Mouse (Mus musculus): ENCODE results near the gene Epha4. TPM values are rescaled to one million over a fixed set of nuclear protein-coding genes. Genes with fewer than 3 reads are reported as not detected.

Epha4 gene
- total RNA-seq, 2 experiments from 2014 or later: under 0.01 TPM; not detected in 1

DNA sequence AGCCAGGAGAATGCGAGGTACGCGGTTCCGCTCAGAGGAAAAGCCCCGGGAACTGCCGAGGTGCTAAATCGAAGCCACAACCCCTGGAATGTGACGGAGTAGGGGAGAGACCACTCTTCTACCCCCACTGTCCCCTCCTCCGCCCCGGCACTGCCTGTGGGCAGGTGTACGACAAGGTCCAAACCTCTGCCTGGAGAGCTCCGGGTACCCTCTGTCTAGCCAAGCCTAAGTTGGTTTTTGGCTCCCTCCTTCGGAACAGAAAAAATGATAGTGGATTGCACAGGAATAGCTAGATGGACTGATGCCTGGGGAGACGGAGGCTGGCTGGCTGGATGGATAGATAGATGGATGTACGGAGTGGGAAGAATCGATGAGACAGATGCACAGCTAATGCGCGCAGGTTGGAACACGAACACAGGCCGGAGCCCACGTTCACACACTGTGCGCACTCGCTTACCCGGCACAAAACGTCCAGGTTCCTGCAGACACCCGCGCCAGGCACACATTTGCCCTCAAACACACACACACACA is 1.4 kb downstream of the Epha4 start:
- no peak for ATAC-seq (replicated peaks; ENCODE audit: low FRiP score, poor library complexity, severe bottlenecking)

DNA sequence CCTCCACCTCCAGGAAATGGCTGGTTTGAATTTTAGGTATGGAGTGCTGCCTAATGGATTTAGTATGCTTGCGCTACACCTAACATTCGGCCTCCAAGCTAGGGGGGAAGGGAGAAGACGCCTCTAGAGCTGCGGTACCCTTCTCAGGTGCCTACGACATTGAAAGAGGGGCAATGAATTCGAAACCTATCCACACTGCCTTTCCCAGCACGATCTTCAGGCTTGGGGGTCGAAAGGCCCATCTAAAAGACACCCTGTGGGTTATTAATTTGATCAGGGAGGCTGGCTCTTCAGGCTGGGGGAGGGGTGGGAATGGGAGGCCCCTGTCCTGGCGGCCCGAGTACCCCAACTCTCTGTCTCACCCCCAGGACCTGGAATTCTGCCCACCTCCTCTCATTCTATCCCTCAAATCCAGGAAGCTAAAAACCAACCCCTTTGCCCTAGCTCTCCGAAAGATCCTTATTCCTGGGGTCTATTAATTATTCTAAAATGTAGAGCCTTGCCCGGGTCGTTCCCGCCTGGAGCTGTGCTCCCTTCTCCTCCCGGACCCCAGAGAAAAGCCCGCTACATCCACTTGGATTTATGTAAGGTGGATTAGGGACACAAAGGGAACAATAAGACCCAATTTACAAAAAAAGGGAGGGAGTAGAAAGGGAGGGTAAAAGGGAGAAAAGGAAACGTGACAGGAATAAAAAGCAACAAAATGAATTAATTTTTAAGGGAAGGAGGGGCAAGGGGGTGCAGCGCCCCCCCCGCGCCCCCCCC is 2.3 kb downstream of the Epha4 start:
- ATAC-seq (replicated peaks; ENCODE audit: low FRiP score, poor library complexity, severe bottlenecking): no peak

DNA sequence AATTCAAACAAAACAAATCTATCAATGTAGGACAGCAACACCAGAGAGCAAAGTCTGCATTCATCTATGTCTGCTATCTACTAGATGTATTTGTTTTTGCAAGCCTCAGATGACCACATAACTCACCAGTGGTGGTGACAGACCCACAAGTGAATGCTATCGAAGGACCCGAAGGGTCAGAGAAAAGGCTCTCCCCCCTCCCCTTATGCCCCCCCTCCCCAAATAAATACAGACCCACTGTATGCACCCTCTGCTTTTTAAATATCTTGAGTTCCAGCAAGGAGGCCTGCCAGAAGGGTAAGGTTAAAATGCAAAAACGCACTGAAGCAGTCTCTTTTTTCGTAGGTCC is 2.9 kb downstream of the Epha4 start:
- ATAC-seq (replicated peaks; ENCODE audit: low FRiP score, poor library complexity, severe bottlenecking): no peak

DNA sequence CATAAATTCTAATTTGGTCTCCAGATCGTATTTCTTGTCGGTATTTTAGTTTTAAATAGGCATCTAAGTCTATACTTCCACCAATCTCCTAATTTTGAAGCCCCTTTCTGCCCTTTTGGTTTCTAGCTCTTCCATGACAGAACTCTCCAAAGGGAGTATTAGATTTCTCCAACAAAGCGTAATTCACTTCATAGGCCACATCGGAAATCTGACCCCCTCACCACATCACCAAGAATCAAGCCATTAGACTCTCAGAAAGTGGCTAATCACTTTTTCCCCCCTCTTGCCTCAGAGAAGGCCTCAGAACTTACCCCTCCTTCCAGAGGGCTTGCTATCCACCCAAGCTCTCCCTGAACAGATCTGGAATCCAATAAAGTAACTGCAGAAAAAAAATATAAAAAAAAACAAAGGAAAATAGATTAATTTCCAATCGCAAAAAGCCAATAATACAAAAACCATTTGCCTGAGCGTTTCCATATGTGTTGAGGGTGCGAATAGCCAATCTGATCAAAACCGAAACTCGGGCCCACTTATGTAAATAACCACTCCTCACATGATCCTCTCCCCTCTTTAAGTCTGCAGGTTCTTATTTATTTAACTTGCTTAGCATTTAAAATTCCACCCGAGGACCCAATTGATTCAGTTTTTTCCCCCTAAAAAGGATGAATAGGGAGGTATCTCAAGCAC is 3.4 kb downstream of the Epha4 start:
- no peak for ATAC-seq (replicated peaks; ENCODE audit: low FRiP score, poor library complexity, severe bottlenecking)

DNA sequence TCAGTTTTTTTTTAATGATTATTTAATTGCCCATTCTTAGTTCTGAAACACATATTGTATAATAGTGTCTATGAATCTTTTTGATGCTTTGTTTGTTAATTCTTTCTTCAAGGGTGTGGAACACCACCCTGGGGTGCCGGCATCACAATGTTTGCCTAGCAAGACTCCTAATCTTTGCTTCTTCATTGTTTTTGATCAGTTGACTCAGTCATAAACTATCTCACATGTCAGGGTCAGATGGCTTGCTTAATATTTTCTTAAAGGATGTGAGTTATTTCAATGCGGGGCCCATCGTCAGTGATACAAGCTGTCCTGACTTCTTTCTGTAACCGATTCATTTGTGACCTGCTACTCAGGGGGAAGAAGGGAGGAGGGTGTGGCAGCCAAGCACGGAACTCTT is 4.3 kb downstream of the Epha4 start:
- ATAC-seq (replicated peaks; ENCODE audit: low FRiP score, poor library complexity, severe bottlenecking): no peak

DNA sequence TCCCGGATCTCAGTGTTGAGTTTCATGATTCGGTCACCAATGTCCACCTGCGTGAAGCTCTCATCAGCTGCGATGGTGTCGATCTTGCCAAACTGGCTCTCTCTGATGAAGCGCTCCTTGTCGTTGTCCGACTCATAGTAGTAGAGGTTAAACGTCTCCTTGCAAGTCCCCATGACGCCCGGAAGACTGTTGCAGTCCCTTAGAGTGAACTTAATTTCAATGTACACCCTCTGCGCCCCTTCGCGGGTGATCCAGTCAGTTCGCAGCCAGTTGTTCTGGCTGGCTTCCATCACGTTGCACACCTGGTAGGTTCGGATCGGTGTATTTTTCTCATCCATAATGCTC is 8.1 kb downstream of the Epha4 start:
- ATAC-seq (replicated peaks; ENCODE audit: low FRiP score, poor library complexity, severe bottlenecking): no peak

DNA sequence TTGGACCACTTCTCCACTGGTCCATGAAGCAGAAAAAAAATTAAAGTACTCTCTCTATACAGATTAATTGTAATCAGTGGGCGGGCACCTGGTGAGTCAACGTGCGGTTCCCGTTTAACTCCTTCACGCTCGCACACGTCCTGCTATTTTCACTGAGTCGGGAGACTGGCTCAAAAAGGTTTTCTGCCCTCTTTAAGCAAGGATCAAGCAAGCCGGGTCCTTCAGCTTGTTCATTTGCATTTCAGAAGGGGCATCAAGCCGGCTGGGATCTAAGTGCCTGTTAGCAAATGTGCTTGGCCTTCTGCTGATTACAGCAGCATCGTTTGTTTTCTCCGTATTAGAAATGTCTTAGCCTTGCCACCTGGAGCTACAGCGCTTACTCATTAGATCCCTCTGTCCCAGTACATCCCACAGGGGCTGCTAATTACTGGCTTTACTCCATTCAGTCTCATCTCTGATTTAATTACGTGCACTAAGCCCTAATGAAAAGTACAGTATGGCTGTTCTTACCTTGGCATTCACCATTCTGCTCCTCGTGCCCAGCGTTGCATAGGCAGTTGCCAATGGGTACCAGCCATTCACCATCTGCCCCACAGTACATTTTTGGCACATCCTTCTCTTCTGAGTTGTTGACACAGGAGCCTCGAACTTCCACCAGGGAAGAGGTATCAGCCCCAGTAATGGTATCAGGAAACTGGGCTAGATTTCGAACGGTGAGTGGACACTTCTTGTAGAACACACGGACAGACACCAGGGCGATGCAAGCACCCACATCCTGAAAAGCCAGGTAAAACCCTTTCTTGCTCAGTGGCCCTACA is 8.6 kb downstream of the Epha4 start:
- no peak for ATAC-seq (replicated peaks; ENCODE audit: low FRiP score, poor library complexity, severe bottlenecking)

DNA sequence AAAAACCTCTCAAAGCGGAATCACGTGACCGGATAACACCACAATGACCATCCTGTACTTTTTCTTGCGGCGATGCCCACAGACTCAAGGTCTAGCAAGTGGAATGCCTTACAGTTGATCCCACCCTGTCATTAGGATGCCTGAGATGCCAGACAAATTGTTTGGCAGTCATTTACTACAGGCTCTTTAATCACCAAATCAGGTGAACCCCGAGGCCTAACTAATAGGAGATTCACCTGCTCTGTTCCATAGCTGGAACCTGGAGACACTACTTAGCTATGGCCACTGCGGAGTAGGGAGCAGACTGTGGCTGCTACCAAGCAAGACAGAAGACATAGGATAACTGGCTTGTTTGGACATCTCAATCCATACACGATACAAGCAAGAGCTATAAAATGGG is 9.6 kb downstream of the Epha4 start:
- no peak for ATAC-seq (replicated peaks; ENCODE audit: low FRiP score, poor library complexity, severe bottlenecking)

DNA sequence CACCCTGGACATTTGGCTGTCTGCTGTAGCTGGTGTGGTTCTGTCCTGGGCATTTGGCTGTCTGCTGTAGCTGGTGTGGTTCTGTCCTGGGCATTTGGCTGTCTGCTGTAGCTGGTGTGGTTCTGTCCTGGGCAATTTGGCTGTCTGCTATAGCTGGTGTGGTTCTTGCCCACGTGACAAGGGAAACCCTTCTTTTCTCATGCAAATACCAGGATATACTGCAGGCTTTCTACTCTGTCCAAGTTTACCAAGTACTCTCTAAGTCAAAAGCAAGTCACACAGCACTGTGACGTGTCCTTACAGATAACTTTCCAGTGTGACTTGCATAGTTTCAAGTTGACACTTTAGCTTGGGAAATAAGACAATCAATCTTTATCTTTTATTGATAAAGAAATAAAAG is 10.1 kb downstream of the Epha4 start:
- no peak for ATAC-seq (replicated peaks; ENCODE audit: low FRiP score, poor library complexity, severe bottlenecking)

DNA sequence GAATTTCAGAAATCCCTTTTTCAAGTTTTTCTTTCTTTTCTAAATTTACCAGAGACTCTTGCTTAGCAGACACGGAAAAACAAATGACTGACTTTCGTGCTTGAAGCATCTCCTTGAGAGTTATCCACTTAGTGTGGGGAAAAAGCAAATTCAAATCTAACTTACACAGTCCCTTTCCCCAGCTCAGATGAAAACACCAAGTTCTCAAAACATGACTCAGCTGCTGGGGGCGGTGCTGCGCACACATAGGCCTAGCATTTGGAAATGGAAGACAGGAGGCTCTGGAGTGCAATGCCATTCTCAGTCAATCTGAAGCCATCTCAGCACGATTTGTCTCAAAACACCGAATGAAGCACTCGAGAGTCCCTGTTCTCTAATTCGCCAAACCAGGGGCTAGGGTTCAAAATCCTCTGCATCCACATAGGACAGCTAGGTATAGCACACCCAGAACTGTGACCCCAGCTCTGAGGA is 11.1 kb downstream of the Epha4 start:
- ATAC-seq (replicated peaks; ENCODE audit: low FRiP score, poor library complexity, severe bottlenecking): no peak

DNA sequence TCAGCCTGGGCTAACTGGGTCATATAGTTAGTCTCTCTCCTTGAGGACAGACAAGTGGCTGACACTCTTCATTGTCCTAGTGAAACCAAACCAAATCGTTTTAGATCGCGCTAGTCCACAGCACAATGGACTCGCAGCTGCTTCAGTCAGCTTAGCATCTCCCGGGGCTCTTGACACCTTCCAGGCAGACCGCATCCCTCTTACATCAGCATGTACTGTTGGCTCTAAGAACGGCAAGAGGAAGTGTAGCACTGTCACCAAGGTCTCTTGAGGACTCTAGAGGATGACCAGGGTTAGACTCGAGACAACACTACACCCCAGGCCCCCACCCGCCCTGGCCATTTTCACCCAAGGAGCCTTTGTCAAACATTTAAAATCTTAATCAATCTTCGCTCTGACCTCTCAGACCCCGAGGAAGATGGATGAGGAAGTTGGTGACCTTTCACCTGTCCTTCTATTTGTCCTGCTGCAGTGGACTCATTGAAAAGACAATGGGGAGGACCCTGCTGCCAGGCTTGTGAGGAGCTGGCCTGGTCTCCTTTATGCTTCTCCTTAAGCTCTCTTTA is 12.3 kb downstream of the Epha4 start:
- no peak for ATAC-seq (replicated peaks; ENCODE audit: low FRiP score, poor library complexity, severe bottlenecking)

DNA sequence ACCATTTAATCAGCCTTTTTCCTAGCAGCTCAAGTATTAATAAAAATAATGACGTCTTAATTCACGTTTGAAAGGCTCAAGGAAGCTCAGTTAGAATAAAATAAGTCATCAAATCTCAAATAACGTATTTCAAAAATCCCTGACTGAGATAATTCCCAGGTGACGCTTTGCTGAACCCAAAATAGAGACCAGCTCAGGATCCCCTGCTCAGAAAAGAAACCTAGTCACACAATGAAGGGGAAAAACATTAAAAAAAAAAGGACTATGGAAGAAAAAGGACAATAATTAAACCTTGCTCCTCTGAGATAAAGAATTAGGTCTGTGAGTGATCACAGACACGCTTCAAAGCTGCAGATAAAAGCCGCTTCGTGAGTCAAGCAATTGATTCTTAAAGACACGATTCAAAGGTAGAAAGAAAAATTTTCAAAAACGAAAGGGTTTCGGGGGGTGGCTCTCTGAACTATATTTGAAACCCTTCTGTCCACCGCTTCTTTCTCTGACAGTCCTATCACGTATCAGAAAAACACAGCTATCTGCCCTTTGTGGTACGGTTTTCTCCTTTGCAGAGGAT is 13.4 kb downstream of the Epha4 start:
- ATAC-seq (replicated peaks; ENCODE audit: low FRiP score, poor library complexity, severe bottlenecking): no peak

DNA sequence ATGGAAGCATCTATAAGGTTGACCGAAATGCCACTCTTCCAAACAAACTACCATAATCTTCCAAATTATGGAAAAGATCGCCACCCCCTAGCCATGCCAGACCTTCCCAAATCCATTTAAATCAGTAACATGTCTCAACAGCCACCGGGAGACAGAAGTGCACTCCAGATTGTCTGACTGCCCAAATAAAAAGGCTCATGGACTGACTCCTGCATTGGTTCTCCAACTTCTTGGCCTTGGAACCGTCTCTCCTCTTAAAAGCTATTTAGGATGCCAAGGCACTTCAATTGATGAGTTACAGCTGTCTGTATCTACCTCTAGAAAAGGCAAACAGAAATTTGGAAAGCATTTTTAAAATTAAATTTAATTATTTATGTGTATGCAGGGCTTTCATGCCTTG is 17.4 kb downstream of the Epha4 start:
- no peak for ATAC-seq (replicated peaks; ENCODE audit: low FRiP score, poor library complexity, severe bottlenecking)

DNA sequence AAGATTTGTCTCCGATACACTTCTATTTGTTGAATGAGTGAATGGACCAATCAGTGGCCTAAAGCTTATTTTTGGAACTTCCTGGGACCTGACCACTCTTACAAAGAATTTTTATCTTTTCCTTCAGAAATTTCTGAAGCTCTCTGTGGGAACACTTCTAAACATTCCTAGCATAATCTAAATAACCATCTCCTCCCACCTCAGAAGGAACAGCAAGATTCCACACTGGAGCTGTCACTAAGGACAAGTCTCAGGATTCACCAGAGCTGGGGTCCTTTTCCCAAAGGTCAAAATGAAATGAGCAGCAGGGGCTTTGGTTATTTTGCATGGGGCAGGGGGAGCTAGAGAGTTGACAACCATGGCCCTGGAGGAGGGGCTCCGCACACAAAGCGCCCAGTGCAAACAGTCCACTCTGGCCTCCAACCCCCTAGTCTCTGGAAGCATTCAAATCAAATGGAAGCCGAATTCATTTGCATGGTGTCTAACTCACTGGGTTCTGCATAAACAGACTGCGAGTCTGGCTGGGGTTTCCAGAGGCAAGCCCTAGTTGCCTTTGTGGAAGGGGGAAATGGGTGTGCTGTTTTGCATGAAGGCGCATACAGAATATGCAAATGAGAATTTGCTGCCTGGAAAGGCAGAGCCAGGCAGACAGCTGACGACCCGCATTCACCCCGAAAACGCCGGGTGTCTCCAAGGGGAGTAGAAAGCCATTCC is 18.3 kb downstream of the Epha4 start:
- no peak for ATAC-seq (replicated peaks; ENCODE audit: low FRiP score, poor library complexity, severe bottlenecking)

DNA sequence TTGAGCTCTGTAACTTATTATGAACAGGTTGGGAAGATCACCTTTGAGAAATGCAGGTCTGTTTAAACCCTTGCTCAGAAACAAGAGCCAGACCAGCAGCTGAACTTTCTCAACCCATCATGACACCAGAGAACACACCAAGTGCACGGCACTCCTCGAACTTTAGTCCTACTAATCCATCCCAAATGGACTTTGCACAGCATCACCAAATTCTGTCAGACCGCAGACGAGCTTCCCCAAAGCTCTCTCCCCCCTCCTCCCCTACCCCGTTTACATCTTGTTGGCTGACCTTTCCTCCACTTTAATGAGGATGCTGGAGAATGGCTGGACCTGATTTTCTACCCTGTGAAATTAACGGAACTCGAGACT is 19.1 kb downstream of the Epha4 start:
- ATAC-seq (replicated peaks; ENCODE audit: low FRiP score, poor library complexity, severe bottlenecking): no peak

DNA sequence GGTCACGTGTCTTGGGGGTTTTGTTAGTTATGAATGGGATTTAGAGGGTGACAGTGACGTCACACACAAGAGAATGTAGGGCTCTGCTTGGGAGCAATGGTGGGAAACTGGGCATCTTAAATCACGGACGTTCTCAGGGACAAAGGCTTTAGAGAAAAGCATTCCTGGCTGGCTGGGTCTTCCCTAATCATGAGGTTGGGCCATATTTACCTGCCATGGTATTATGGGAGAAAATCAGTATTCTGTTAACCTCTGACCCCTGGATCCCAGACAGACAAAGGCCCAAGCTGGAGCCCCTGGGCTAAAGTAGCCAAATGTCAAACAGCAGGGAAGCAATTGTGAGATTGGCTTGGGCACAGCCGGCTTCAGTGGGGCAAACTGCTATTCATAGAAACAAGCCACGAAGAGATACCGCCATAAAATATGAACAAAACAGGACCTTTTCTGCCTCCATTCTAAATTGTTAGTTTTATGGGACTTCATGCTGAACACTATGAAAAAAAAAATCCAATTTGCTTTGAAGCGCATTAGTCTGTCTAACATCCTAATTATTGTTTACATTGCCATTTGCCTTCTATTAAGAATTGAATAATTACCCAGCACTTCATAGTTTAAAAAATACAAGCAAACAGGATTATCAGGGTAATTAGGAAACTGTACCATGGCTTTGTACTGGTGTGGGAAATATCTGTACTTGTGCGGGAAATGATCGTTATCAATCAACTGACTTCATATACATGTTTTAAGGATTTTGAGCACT is 19.7 kb downstream of the Epha4 start:
- ATAC-seq (replicated peaks; ENCODE audit: low FRiP score, poor library complexity, severe bottlenecking): no peak

DNA sequence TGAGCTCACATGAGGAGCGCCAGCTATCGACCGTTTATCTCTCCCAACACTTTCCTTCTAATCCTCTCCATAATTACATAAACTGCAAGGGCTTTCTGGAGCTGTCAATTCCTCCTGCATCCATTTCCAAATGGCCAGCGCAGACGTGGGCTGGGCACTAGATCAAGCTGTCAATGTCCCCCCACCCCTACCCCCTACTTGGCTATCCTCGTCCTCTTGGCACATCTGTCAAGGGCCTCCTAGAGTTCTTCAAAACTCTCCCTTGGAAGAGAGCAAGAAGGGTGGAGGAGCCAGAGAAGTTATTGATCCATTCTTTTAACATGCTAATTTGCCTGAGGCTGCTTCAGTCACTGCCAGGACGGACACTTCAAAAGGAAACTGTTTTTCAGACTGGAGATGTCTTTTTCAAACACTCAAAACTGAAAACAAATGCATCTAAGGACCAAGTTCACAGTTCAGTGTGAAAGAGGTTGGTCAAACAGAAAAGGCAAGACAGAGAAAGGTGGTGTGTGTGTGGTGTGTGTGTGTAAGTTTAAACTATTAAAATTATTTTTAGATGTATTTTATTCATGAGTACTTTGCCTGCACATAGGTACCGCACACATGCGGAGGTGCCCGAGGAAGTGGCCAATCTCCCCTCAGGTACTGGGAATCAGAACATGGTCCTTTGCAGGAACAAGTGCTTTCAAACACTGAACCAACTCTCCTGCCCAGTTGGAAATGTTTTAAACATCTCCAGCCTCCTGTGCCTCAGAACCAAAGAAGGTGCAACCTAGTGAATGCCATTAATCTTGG is 20.9 kb downstream of the Epha4 start:
- no peak for ATAC-seq (replicated peaks; ENCODE audit: low FRiP score, poor library complexity, severe bottlenecking)

DNA sequence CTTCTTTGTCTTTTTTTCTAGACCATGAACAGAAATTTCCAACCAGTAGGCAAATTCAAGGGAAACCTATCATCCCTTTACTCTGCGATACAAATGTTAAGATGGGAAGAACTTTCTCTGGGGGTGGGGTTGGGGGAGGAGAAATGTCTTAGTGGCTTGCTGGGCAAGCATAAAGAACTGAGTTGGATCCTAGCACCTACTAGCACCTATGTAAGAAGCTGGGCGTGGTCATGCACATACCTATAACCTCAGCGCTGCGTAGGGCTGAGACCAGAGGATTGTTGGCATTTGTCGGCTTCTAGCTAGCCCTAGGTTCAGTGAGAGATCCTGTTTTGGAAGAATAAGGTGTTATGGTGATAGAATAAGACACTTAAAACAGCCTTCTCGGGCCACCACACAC is 24.7 kb downstream of the Epha4 start:
- no peak for ATAC-seq (replicated peaks; ENCODE audit: low FRiP score, poor library complexity, severe bottlenecking)
